Mouse (Mus musculus): ENCODE measurements around the gene Sardh.

- TF ChIP-seq CTCF (IDR thresholded peaks at IDR 0.05; ENCODE audit: low read depth, low read length): no peak
- no peak for TF ChIP-seq POLR2A (IDR thresholded peaks at IDR 0.05; ENCODE audit: insufficient read depth, low read length)
- TF ChIP-seq EP300 (IDR thresholded peaks at IDR 0.05; ENCODE audit: insufficient read depth, low read depth, low read length): no peak
These were observed 85.5 kb downstream of the Sardh start for GRCm38 (mm10) chr2:27162656-27163055.
